Mouse (Mus musculus) thymus, postnatal 25 days (tissue): Measurements from ENCODE around the gene Cdipt.

Experiments
- DNase-seq: peaks from one replicate; pipeline ENCODE4 v3.0.0; 2022

The Cdipt gene

GRCm38 (mm10) chr7:127025556-127026160 lies 49.9 kb downstream of the Cdipt start:
- no peak for DNase-seq

- DNase-seq, result peak; percentile 82
These were observed 50.5 kb downstream of the Cdipt start for GRCm38 (mm10) chr7:127026161-127026600.

GRCm38 (mm10) chr7:127026616-127026983 lies 50.9 kb downstream of the Cdipt start:
- DNase-seq, result peak; percentile 86

- peak; percentile 99 for DNase-seq
These were observed 51.4 kb downstream of the Cdipt start, which contains the start of gene Maz for GRCm38 (mm10) chr7:127026984-127027726. Gene Maz, minus strand, starts transcription at chr7:127027037.

GRCm38 (mm10) chr7:127027885-127028284 lies 52.2 kb downstream of the Cdipt start:
- no peak for DNase-seq
